Mouse (Mus musculus) ES-Bruce4 (cell line): Measurements from ENCODE around the gene Rps6ka3.

Experiments
- CTCF ChIP-seq: IDR thresholded peaks from one replicate; pipeline ENCODE4 v1.8.1; 2011; ENCODE audit warnings: low read depth, low read length
- POLR2A ChIP-seq: IDR thresholded peaks from one replicate; pipeline ENCODE4 v1.8.1; 2011; ENCODE audit warnings: low read length; ENCODE audit not compliant: insufficient read depth

DNA sequence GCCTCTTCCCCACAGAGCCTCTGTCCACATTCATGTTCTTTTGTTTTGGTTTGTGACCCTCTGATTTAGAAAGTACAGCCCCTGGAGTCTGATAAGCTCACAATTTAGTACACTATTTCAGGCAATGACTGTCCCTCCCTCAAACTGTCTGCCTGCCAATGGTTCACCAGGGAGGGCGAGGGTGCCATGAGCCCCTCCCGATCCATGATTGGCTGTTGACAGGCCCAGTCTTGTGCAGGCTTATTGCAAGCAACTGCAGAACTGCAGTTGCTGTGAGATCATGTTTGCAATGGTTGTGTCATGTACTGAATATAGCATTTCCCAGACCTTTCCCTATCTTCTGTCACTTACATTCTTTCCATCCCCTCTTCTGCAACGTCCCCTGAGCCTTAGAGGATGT is 12.4 kb downstream of the Rps6ka3 start:
- TF ChIP-seq CTCF = no peak
- TF ChIP-seq POLR2A = no peak
